Mouse (Mus musculus) left cerebral cortex, adult 9 months (tissue): ENCODE measurements around the gene Prrc2a.

ENCODE experiments used
- DNase-seq, 2 experiments: peaks; one replicate each; pipeline ENCODE4 v3.0.0; 2022; ENCODE audit warnings: low spot score in 2 of 2

Prrc2a gene

DNA sequence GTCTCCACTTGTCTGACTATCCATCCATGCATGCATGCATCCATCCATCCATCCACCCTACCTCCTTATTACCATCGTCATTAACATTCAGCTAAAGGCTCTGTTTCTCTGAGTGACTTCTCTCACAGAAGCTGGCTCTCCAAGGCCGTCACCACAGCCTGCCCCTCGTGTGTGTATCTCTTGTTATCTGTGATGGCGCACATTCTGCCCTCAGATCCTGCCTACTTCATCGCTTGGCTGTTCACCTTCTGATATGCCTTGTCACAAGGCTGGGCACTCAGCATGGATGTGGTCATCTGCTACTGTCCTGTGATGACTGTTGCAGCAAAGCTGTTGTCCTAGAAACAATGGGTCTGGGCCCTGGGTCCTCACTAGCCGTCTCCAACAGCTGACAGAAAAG is 59.9 kb downstream of the Prrc2a start:
- DNase-seq = no peak

GRCm38 (mm10) chr17:35104079-35104478 is 60.6 kb downstream of the Prrc2a start:
- no peak for DNase-seq

- DNase-seq = no peak
Observed at GRCm38 (mm10) chr17:35103221-35103690, 61.4 kb downstream of the Prrc2a start.

- no peak for DNase-seq
Observed at GRCm38 (mm10) chr17:35102299-35102698, 62.4 kb downstream of the Prrc2a start.

- no peak for DNase-seq
Observed at GRCm38 (mm10) chr17:35101161-35101560, 63.5 kb downstream of the Prrc2a start.

DNA sequence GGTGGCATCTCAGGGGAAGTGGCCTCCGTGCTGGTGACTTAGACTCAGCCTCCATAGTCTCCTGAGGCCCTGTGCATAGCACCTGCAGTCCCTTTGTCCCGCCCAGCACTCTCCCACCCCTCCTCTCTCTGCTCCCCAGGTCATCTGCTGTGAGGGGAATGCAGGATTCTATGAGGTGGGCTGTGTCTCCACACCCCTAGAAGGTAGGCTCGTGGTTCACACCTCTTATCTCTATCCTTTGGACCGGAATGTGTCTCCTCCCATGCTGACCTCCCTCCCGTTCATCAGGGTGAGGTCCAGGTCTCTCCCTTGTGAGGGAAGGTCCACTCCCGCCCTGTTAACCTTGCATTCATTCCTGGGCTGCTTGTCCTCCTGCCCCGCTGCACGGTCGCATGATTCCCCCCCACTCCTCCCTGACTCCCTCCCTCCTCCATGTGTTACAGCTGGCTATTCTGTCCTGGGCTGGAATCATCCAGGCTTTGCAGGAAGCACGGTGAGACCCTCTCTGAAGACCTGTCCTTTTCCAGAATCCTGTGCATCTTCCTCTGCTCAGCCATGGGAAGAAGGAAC is 64.4 kb downstream of the Prrc2a start:
- DNase-seq = no peak
